Mouse (Mus musculus) G1E (cell line): Measurements from ENCODE around the gene Hs3st2.

Source experiments
- CTCF ChIP-seq: IDR thresholded peaks from 2 replicates; pipeline ENCODE4 v1.5.1; 2012; ENCODE audit warnings: low read depth, low read length, inconsistent platforms, mixed read lengths
- GATA2 ChIP-seq: IDR thresholded peaks from 2 replicates; pipeline ENCODE4 v1.6.1; 2012; ENCODE audit warnings: low read depth, low read length, inconsistent platforms, borderline replicate concordance
- POLR2AphosphoS5 ChIP-seq: IDR thresholded peaks from 2 replicates; pipeline ENCODE4 v1.6.1; 2012; ENCODE audit warnings: low read depth, low read length, inconsistent platforms; ENCODE audit not compliant: insufficient replicate concordance
- TAL1 ChIP-seq: conservative IDR thresholded peaks from 2 replicates; pipeline ENCODE4 v1.6.1; 2012; ENCODE audit warnings: low read depth, low read length, inconsistent platforms, mixed read lengths

DNA sequence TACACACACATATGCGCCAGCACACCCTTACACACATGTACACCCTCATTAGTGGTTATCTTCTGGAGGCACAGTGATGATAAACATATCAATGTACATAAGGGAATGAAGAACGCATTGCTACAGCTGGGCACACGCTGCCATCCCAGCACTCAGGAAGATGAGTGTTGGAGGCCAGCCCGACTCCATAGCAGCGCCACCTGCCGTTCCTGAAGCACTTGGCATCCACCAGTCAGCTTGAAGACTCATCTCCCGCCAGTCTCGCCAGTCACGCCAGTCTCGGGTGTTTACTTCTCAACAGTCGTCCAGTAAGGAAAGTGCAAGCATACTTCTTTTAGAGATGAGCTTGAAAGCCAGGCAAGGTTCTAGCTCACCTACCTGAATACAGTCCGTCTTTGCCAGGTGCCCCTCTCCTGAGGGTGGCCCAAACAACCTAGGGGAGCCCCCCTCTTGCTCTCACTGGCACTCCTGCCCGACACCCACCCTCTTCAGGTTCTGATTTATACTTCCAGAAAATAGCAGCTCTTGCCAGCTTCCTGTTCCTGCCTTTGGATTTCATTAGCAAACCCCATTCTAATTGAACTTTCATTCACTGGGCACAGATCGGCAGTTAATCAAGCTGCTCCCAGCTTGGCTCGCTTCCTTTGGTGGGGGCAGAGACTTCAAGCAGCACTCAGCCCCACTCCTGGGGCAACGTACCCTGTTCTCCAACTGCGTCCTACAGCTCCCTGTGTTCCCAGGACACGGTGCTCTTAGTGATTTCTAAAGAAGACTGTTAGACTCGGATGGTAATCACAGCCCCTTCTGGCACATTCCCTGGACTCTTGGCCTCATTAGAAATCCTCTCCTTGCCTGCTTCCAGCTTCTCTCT, 148.0 kb downstream of the Hs3st2 start:
- TF ChIP-seq CTCF = no peak
- no peak for TF ChIP-seq GATA2
- no peak for TF ChIP-seq TAL1
- no peak for TF ChIP-seq POLR2AphosphoS5
